Mouse (Mus musculus) CH12.LX (cell line): Measurements from ENCODE around the gene Cdk9. TPM values are rescaled to one million over a fixed set of nuclear protein-coding genes. Genes with fewer than 3 reads are reported as not detected.

ENCODE experiments used
- DNase-seq: peaks from one replicate; pipeline ENCODE4 v3.0.0-alpha.2; 2013; ENCODE audit errors: extremely low read depth
- H3K27ac ChIP-seq: 2 replicates; pipeline ENCODE4 v1.5.1; 2012; ENCODE audit warnings: low read depth, mild to moderate bottlenecking, control low read depth, moderate library complexity; ENCODE audit not compliant: insufficient read depth
- H3K27me3 ChIP-seq: replicated peaks from 2 replicates; pipeline ENCODE3; 2012; ENCODE audit warnings: inconsistent platforms
- H3K36me3 ChIP-seq, 2 experiments: replicated peaks in 1 of 2; 2 replicates each; pipeline versions ENCODE3 to v1.6.1; 2012; ENCODE audit warnings: inconsistent platforms in 1 of 2, low read length in 1 of 2, mild to moderate bottlenecking in 1 of 2, mixed read lengths in 1 of 2, moderate library complexity in 1 of 2; ENCODE audit not compliant: control insufficient read depth in 1 of 2, insufficient read depth in 1 of 2
- H3K4me1 ChIP-seq, 2 experiments: 2 replicates each; pipeline ENCODE4 v1.6.1; 2012; ENCODE audit warnings: inconsistent platforms in 1 of 2, moderate library complexity in 1 of 2; ENCODE audit not compliant: insufficient read depth in 2 of 2, control insufficient read depth in 1 of 2
- H3K4me2 ChIP-seq: 2 replicates; pipeline ENCODE4 v1.6.1; 2012; ENCODE audit warnings: low read depth, mild to moderate bottlenecking, control low read depth; ENCODE audit not compliant: poor library complexity, insufficient read depth, severe bottlenecking
- H3K4me3 ChIP-seq, 3 experiments: fragments of 150-350 bp in 1 of 3; sonication (generic) in 1 of 3; replicated peaks in 1 of 3; 2 replicates each; pipeline versions ENCODE3 to v1.5.1; 2011 to 2012; ENCODE audit warnings: low read depth in 2 of 3, low read length in 2 of 3, mild to moderate bottlenecking in 2 of 3, moderate library complexity in 2 of 3, control low read depth in 1 of 3, improper control_type of control experiment in 1 of 3, inconsistent platforms in 1 of 3, mixed read lengths in 1 of 3; ENCODE audit not compliant: poor library complexity in 1 of 3
- H3K79me2 ChIP-seq: replicated peaks from 2 replicates; pipeline ENCODE4 v1.6.1; 2012; ENCODE audit warnings: mild to moderate bottlenecking, moderate library complexity; ENCODE audit not compliant: control insufficient read depth, poor library complexity, insufficient read depth, severe bottlenecking; ENCODE audit errors: extremely low read depth
- H3K9ac ChIP-seq: 2 replicates; pipeline ENCODE4 v1.6.1; 2012; ENCODE audit warnings: low read depth, mild to moderate bottlenecking, control low read depth, moderate library complexity; ENCODE audit not compliant: insufficient read depth
- H3K9me3 ChIP-seq: replicated peaks from 2 replicates; pipeline ENCODE3; 2012; ENCODE audit warnings: low read length, inconsistent platforms, mixed read lengths
- CHD2 ChIP-seq: IDR thresholded peaks from 2 replicates; pipeline ENCODE4 v1.6.1; 2011; ENCODE audit warnings: low read length, improper control_type of control experiment
- CTCF ChIP-seq, 2 experiments: IDR thresholded peaks in 1 of 2; conservative IDR thresholded peaks in 1 of 2; 2 replicates each; pipeline ENCODE4 v1.5.1; 2011 to 2012; ENCODE audit warnings: low read depth in 2 of 2, low read length in 2 of 2, improper control_type of control experiment in 1 of 2, inconsistent platforms in 1 of 2, mild to moderate bottlenecking in 1 of 2, moderate library complexity in 1 of 2
- E2F4 ChIP-seq: IDR thresholded peaks from 2 replicates; pipeline ENCODE4 v1.6.1; 2011; ENCODE audit warnings: low read depth, low read length, improper control_type of control experiment; ENCODE audit not compliant: insufficient replicate concordance
- ELF1 ChIP-seq: IDR thresholded peaks from 2 replicates; pipeline ENCODE4 v1.6.1; 2014; ENCODE audit warnings: low read depth, mild to moderate bottlenecking, inconsistent platforms, low read length, improper control_type of control experiment
- EP300 ChIP-seq: IDR thresholded peaks from 2 replicates; pipeline ENCODE4 v1.6.1; 2011; ENCODE audit warnings: low read length, improper control_type of control experiment
- GABPA ChIP-seq: IDR thresholded peaks from 2 replicates; pipeline ENCODE4 v1.6.1; 2012; ENCODE audit warnings: low read depth, low read length, improper control_type of control experiment, inconsistent platforms; ENCODE audit not compliant: insufficient replicate concordance
- IRF4 ChIP-seq: IDR thresholded peaks from 2 replicates; pipeline ENCODE4 v1.6.1; 2014; ENCODE audit warnings: low read depth, mild to moderate bottlenecking, inconsistent platforms, low read length, improper control_type of control experiment
- JUND ChIP-seq: conservative IDR thresholded peaks from 2 replicates; pipeline ENCODE4 v1.6.1; 2011; ENCODE audit warnings: low read depth, low read length, improper control_type of control experiment
- MAFK ChIP-seq: IDR thresholded peaks from 2 replicates; pipeline ENCODE4 v1.6.1; 2011; ENCODE audit warnings: low read length, improper control_type of control experiment; ENCODE audit not compliant: insufficient replicate concordance
- MAX ChIP-seq: IDR thresholded peaks from 2 replicates; pipeline ENCODE4 v1.6.1; 2011; ENCODE audit warnings: low read length, improper control_type of control experiment
- MAZ ChIP-seq: IDR thresholded peaks from 2 replicates; pipeline ENCODE4 v1.6.1; 2012; ENCODE audit warnings: low read depth, mild to moderate bottlenecking, inconsistent platforms, low read length, improper control_type of control experiment, moderate library complexity
- MEF2A ChIP-seq: IDR thresholded peaks from 2 replicates; pipeline ENCODE4 v1.6.1; 2014; ENCODE audit warnings: low read depth, mild to moderate bottlenecking, inconsistent platforms, low read length, improper control_type of control experiment, borderline replicate concordance
- NELFE ChIP-seq: IDR thresholded peaks from 2 replicates; pipeline ENCODE4 v1.6.1; 2011; ENCODE audit warnings: low read depth, low read length, improper control_type of control experiment
- PAX5 ChIP-seq: IDR thresholded peaks from 2 replicates; pipeline ENCODE4 v1.6.1; 2012; ENCODE audit warnings: low read length, inconsistent platforms, mixed read lengths
- POLR2A ChIP-seq: IDR thresholded peaks from 2 replicates; pipeline ENCODE4 v1.6.1; 2011; ENCODE audit warnings: low read depth, mild to moderate bottlenecking, improper control_type of control experiment, low read length
- POLR2AphosphoS2 ChIP-seq: IDR thresholded peaks from 2 replicates; pipeline ENCODE4 v1.6.1; 2011; ENCODE audit warnings: low read depth, low read length, improper control_type of control experiment
- SMC3 ChIP-seq: IDR thresholded peaks from 2 replicates; pipeline ENCODE4 v1.6.1; 2011; ENCODE audit warnings: low read depth, low read length, improper control_type of control experiment
- TBP ChIP-seq: conservative IDR thresholded peaks from 2 replicates; pipeline ENCODE4 v1.6.1; 2011; ENCODE audit warnings: low read depth, low read length, improper control_type of control experiment
- UBTF ChIP-seq: IDR thresholded peaks from 2 replicates; pipeline ENCODE4 v1.6.1; 2012; ENCODE audit warnings: low read depth, mild to moderate bottlenecking, inconsistent platforms, low read length, improper control_type of control experiment, moderate library complexity
- USF1 ChIP-seq: IDR thresholded peaks from 2 replicates; pipeline ENCODE4 v1.6.1; 2014; ENCODE audit warnings: low read depth, mild to moderate bottlenecking, inconsistent platforms, low read length, improper control_type of control experiment
- dilution Hi-C: fragments of 300-500 bp; cut with MboI; formaldehyde crosslinking; loops from 2 replicates; pipeline ENCODE4 v1.14.3; 2020; ENCODE audit warnings: low sequenced_read_pairs; ENCODE audit not compliant: extremely low pct_unique_long_range_greater_than_20kb, extremely low pct_ligation_motif_present
- in situ Hi-C: fragments of 300-500 bp; cut with MboI; formaldehyde crosslinking; loops from 3 replicates; pipeline ENCODE4 v1.14.3; 2019; ENCODE audit warnings: low sequenced_read_pairs, low pct_ligation_motif_present, low pct_unique_long_range_greater_than_20kb, mixed read lengths
- polyA plus RNA-seq: library from polyadenylated mRNA; unstranded; fragments of >175 nt; gene quantifications from 2 replicates; pipeline ENCODE4 v1.2.1, GENCODE M21; 2012; ENCODE audit warnings: low read depth; ENCODE audit not compliant: insufficient read length
- total RNA-seq, 2 experiments: library from RNA; depleted of rRNA; stranded (reverse); fragments of 300-350 nt in 1 of 2; fragments of >200 nt in 1 of 2; gene quantifications; 2 replicates each; pipeline ENCODE4 v1.2.3; 2012 to 2014

Gene Cdk9
- total and polyA plus RNA-seq, 3 experiments, result 41.7 to 136 (median 73.7) TPM

DNA sequence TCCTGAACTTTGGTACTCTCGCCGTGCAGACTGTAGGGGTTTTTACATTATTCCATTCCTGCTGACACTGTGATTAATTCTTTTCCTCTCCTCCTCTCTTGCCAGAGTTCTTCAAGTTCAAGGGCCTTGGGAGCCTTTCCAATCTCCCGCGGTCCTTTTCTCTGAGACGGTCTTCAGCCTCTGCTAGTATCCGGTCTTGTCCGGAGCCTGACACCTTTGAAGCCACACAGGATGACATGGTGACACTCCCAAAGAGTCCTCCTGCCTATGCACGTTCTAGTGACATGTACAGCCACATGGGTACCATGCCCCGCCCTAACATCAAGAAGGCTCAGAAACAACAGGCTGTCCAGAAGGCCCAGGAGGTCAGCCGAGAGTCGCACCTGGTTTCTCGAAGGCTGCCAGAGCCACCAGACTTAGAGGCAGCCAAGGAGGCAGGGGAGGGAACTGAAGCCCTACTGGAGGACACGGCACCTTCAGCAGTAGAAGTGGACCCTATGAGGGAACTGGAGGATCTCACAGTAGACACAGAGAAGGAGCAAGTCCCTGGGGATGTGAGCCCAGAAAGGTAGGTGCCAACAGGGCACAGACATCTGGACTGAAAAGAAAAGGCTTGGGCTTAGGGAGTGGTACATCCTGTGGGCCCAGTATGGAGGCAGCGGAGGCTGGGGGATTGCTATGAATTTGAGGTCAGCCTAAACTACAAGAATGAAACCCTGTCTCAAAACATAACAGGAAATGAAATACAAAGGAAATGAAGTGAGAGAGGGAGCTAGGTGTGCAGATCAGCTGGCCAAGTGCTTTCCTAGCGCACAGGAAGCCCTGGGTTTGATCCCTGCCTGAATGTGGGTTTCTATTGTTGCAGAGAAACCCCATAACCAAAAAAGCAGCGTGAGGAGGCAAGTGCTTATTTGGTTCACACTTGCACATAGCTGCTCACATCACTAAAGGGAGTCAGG, 12.2 kb upstream of the Cdk9 start:
- Histone ChIP-seq H3K9ac (no peak overlapping the region), H3K4me3 (no peak overlapping the region), H3K9me3 (peaks cover 4% of the 10 kb centered on the region), H3K27ac (no peak overlapping the region), H3K27me3 (no peaks in the 10 kb centered on the region), H3K36me3 (peaks cover 28 to 63% of the 10 kb centered on the region in 2 experiments), H3K4me2 (no peak overlapping the region), H3K79me2 (peaks cover 27% of the 10 kb centered on the region)
- in situ Hi-C loops, result no loop called here
- DNase-seq, result no peak
- TF ChIP-seq POLR2A (no peak), USF1 (no peak), MAFK (no peak), GABPA (no peak), CTCF (conservative IDR thresholded peaks at IDR 0.05 in 1 of 2, IDR thresholded peaks at IDR 0.05 in 1 of 2; ENCODE audit: low read depth in 2 of 2, low read length in 2 of 2) (no peak), IRF4 (no peak), ELF1 (no peak), EP300 (no peak), NELFE (no peak), MEF2A (no peak), TBP (no peak), E2F4 (no peak), UBTF (no peak), MAZ (no peak)
- TF ChIP-seq, all 38 proteins: peak for 0
- dilution Hi-C loops, result no loop called here
- H3K4me1 ChIP-seq, result peaks cover 23 to 64% of the 10 kb centered on the region in 2 experiments

GRCm38 (mm10) chr2:32724149-32724548, 11.3 kb upstream of the Cdk9 start:
- Histone ChIP-seq H3K79me2 (peaks cover 27% of the 10 kb centered on the region), H3K9ac (no peak overlapping the region), H3K4me2 (no peak overlapping the region), H3K27me3 (no peaks in the 10 kb centered on the region), H3K4me3 (no peak overlapping the region), H3K4me1 (peaks cover 33 to 69% of the 10 kb centered on the region in 2 experiments), H3K27ac (no peak overlapping the region), H3K9me3 (peaks cover 4% of the 10 kb centered on the region), H3K36me3 (peaks cover 24 to 53% of the 10 kb centered on the region in 2 experiments)
- TF ChIP-seq CHD2 (no peak), ELF1 (no peak), POLR2AphosphoS2 (no peak), E2F4 (no peak), EP300 (no peak), JUND (no peak), MEF2A (no peak), POLR2A (no peak), PAX5 (no peak), SMC3 (no peak), MAX (no peak), UBTF (no peak)
- in situ Hi-C loops, result no loop called here
- no peak for DNase-seq
- dilution Hi-C loops, result no loop called here
